Mouse (Mus musculus): Measurements from ENCODE around the gene Aldh1b1. TPM values are rescaled to one million over a fixed set of nuclear protein-coding genes. Genes with fewer than 3 reads are reported as not detected.

The Aldh1b1 gene
- polyA plus RNA-seq (2012; ENCODE audit: insufficient read depth, insufficient read length, missing spikeins) = 0.50 and 0.79 TPM in 2 replicates

GRCm38 (mm10) chr4:45798964-45799363, at the start of gene Aldh1b1:
Gene Aldh1b1 (plus strand): TSS chr4:45799022.
- Histone ChIP-seq H3K4me3 (ENCODE audit: insufficient read depth, low read depth, low read length) (peak within 1 kb of the TSS; percentile 63), H3K27ac (replicated peaks; ENCODE audit: low read depth, low read length) (no peak within 1 kb of the TSS), H3K4me1 (ENCODE audit: control insufficient read depth, insufficient read depth, insufficient read length, low read length) (peaks cover 3% of the 10 kb centered on the region; the same call in 1 of the 2 replicates)

GRCm38 (mm10) chr4:45749449-45749848, 49.4 kb upstream of the Aldh1b1 start:
- Histone ChIP-seq H3K4me3 (ENCODE audit: insufficient read depth, low read depth, low read length) (no peak overlapping the region), H3K4me1 (ENCODE audit: control insufficient read depth, insufficient read depth, insufficient read length, low read length) (no peaks in the 10 kb centered on the region), H3K27ac (replicated peaks; ENCODE audit: low read depth, low read length) (no peak overlapping the region)

- H3K27ac ChIP-seq (replicated peaks; ENCODE audit: low read depth, low read length) = no peak overlapping the region
- H3K4me1 ChIP-seq (ENCODE audit: control insufficient read depth, insufficient read depth, insufficient read length, low read length) = no peaks in the 10 kb centered on the region
- H3K4me3 ChIP-seq (ENCODE audit: insufficient read depth, low read depth, low read length) = no peak overlapping the region
Observed at GRCm38 (mm10) chr4:45750477-45750876, 48.3 kb upstream of the Aldh1b1 start.

GRCm38 (mm10) chr4:45753211-45753809, 45.5 kb upstream of the Aldh1b1 start:
- Histone ChIP-seq H3K4me1 (ENCODE audit: control insufficient read depth, insufficient read depth, insufficient read length, low read length) (no peaks in the 10 kb centered on the region), H3K27ac (replicated peaks; ENCODE audit: low read depth, low read length) (no peak overlapping the region), H3K4me3 (ENCODE audit: insufficient read depth, low read depth, low read length) (no peak overlapping the region)

- no peak overlapping the region for H3K27ac ChIP-seq (replicated peaks; ENCODE audit: low read depth, low read length)
- H3K4me1 ChIP-seq (ENCODE audit: control insufficient read depth, insufficient read depth, insufficient read length, low read length) = no peaks in the 10 kb centered on the region
- no peak overlapping the region for H3K4me3 ChIP-seq (ENCODE audit: insufficient read depth, low read depth, low read length)
Observed at GRCm38 (mm10) chr4:45754171-45754570, 44.7 kb upstream of the Aldh1b1 start.

GRCm38 (mm10) chr4:45755097-45755496, 43.7 kb upstream of the Aldh1b1 start:
- no peak overlapping the region for H3K27ac ChIP-seq (replicated peaks; ENCODE audit: low read depth, low read length)
- H3K4me3 ChIP-seq (ENCODE audit: insufficient read depth, low read depth, low read length) = no peak overlapping the region

GRCm38 (mm10) chr4:45755881-45756280, 42.9 kb upstream of the Aldh1b1 start:
- Histone ChIP-seq H3K4me3 (ENCODE audit: insufficient read depth, low read depth, low read length) (no peak overlapping the region), H3K27ac (replicated peaks; ENCODE audit: low read depth, low read length) (no peak overlapping the region), H3K4me1 (ENCODE audit: control insufficient read depth, insufficient read depth, insufficient read length, low read length) (no peaks in the 10 kb centered on the region)

More at GRCm38 (mm10) chr4:45755097-45755496, 43.7 kb upstream of the Aldh1b1 start:
- H3K4me1 ChIP-seq (ENCODE audit: control insufficient read depth, insufficient read depth, insufficient read length, low read length) = no peaks in the 10 kb centered on the region

- Histone ChIP-seq H3K4me3 (ENCODE audit: insufficient read depth, low read depth, low read length) (no peak overlapping the region), H3K27ac (replicated peaks; ENCODE audit: low read depth, low read length) (no peak overlapping the region), H3K4me1 (ENCODE audit: control insufficient read depth, insufficient read depth, insufficient read length, low read length) (no peaks in the 10 kb centered on the region)
Observed at GRCm38 (mm10) chr4:45757941-45758340, 40.9 kb upstream of the Aldh1b1 start.

- no peak overlapping the region for H3K4me3 ChIP-seq (ENCODE audit: insufficient read depth, low read depth, low read length)
- no peaks in the 10 kb centered on the region for H3K4me1 ChIP-seq (ENCODE audit: control insufficient read depth, insufficient read depth, insufficient read length, low read length)
- H3K27ac ChIP-seq (replicated peaks; ENCODE audit: low read depth, low read length) = no peak overlapping the region
Observed at GRCm38 (mm10) chr4:45759411-45759810, 39.4 kb upstream of the Aldh1b1 start.

GRCm38 (mm10) chr4:45762600-45762999, 36.2 kb upstream of the Aldh1b1 start:
- no peak overlapping the region for H3K4me3 ChIP-seq (ENCODE audit: insufficient read depth, low read depth, low read length)
- H3K4me1 ChIP-seq (ENCODE audit: control insufficient read depth, insufficient read depth, insufficient read length, low read length) = no peaks in the 10 kb centered on the region
- no peak overlapping the region for H3K27ac ChIP-seq (replicated peaks; ENCODE audit: low read depth, low read length)

- peak overlapping the region; percentile 34; the same call in 1 of the 2 replicates for H3K4me3 ChIP-seq (ENCODE audit: insufficient read depth, low read depth, low read length)
Observed at GRCm38 (mm10) chr4:45763288-45764140, 35.3 kb upstream of the Aldh1b1 start.

GRCm38 (mm10) chr4:45764141-45764494, 34.7 kb upstream of the Aldh1b1 start:
- no peaks in the 10 kb centered on the region for H3K4me1 ChIP-seq (ENCODE audit: control insufficient read depth, insufficient read depth, insufficient read length, low read length)
- H3K4me3 ChIP-seq (ENCODE audit: insufficient read depth, low read depth, low read length) = peak overlapping the region; percentile 34; the same call in 1 of the 2 replicates
- H3K27ac ChIP-seq (replicated peaks; ENCODE audit: low read depth, low read length) = no peak overlapping the region

More at GRCm38 (mm10) chr4:45763288-45764140, 35.3 kb upstream of the Aldh1b1 start:
- no peaks in the 10 kb centered on the region for H3K4me1 ChIP-seq (ENCODE audit: control insufficient read depth, insufficient read depth, insufficient read length, low read length)
- H3K27ac ChIP-seq (replicated peaks; ENCODE audit: low read depth, low read length) = no peak overlapping the region

GRCm38 (mm10) chr4:45765121-45765564, 33.7 kb upstream of the Aldh1b1 start:
- Histone ChIP-seq H3K4me3 (ENCODE audit: insufficient read depth, low read depth, low read length) (no peak overlapping the region), H3K4me1 (ENCODE audit: control insufficient read depth, insufficient read depth, insufficient read length, low read length) (no peaks in the 10 kb centered on the region), H3K27ac (replicated peaks; ENCODE audit: low read depth, low read length) (no peak overlapping the region)

- Histone ChIP-seq H3K27ac (replicated peaks; ENCODE audit: low read depth, low read length) (no peak overlapping the region), H3K4me3 (ENCODE audit: insufficient read depth, low read depth, low read length) (no peak overlapping the region), H3K4me1 (ENCODE audit: control insufficient read depth, insufficient read depth, insufficient read length, low read length) (no peaks in the 10 kb centered on the region)
Observed at GRCm38 (mm10) chr4:45765565-45766201, 33.1 kb upstream of the Aldh1b1 start.

GRCm38 (mm10) chr4:45766774-45767173, 32.0 kb upstream of the Aldh1b1 start:
- Histone ChIP-seq H3K4me1 (ENCODE audit: control insufficient read depth, insufficient read depth, insufficient read length, low read length) (no peaks in the 10 kb centered on the region), H3K4me3 (ENCODE audit: insufficient read depth, low read depth, low read length) (no peak overlapping the region), H3K27ac (replicated peaks; ENCODE audit: low read depth, low read length) (no peak overlapping the region)

Data from brown adipose tissue, adult 24 weeks (tissue).